Mouse (Mus musculus) spleen, postnatal 0 days (tissue): ENCODE measurements around the gene Socs4. TPM values are rescaled to one million over a fixed set of nuclear protein-coding genes. Genes with fewer than 3 reads are reported as not detected.

Experiments
- polyA plus RNA-seq: library from polyadenylated mRNA; unstranded; fragments of >200 nt; fragmentation: Nextera tagmentation; extraction: Ambion mirVana; gene quantifications from 2 replicates; pipeline ENCODE4 v1.2.1, GENCODE M21; 2015

Gene Socs4
- polyA plus RNA-seq, result 3.2 and 3.6 TPM in 2 replicates

DNA sequence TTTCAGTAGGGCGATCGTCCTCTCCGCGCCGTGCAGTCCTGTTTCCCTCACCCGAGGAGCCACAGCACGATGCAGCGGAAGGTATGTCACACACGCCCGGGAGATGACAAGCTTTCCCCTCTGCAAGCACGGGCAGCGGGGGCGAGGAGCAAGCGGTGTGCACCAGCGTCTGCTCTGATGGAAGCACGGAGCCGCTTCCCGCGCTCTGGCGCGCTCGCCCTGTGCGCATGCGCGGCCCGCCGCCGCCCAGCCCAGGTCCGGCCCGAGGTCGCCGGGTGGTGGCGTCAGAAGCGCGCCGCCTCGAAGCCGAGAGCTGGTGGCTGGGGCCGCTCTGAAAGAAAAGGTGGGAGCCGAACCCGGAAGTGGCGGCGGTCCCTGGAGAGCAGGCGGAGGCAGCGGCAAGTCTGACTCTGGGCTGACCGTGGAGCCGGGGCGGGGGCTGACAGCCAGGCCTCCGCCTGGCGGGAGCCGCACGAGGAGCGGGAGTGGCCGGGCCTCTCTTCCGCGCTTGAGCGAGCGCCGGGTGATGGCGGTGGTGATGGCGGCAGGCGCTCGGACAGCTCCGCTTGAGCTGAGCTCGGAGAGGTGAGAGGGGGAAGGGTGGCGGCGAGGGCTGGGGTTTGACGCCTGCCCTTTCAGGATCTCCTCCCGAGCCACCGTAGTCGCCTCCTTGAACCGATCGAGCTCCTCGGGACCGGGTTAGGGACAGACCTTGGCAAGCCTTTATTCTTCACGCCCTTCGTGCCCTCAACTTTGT, at the start of gene Socs4, which contains the start of gene Wdhd1:
Gene Socs4, plus strand, starts transcription at position 295 of the 757 bp plus-strand sequence.
Gene Wdhd1, minus strand, starts transcription at position 221 of the 757 bp plus-strand sequence.

DNA sequence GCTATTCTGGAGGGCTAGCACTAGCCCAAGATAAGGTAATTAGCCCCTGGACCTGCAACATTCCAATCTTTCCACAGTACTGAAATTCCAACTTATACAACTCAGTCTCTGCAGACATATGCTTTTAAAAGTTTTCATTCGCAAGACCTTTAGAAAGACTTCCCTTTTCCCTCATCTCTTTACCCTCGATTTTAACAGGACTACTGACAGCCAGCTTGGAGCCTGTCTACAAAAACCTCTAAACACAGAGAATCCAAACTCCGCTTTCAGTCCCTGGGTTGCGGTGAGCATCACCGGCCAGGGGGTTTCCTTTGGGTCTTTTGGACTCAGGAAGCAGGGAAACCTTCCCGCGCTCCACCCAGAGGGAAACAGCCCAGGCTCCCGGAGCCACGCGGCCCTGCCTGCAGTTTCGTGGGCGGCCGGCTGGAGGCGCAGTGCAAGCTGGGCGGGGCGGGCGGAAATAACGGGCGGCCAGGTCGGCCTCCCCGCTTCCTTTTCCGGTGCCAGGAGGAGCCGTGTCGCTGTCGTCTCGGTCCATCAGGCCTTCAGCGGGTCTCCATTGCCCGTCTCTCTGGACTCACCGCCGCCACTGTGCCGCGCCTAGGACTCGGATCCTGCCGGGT, 21.2 kb downstream of the Socs4 start, which contains the start of gene Mapk1ip1l:
Gene Mapk1ip1l, plus strand, starts transcription at position 482 of the 623 bp plus-strand sequence.

Other genes starting within 250 kb of the Socs4 start
- gene Gch1, start 87.5 kb upstream of the Socs4 start, polyA plus RNA-seq, result 5.5 and 6.4 TPM in 2 replicates
- 45.0 and 49.7 TPM in 2 replicates for gene Wdhd1, start 74 bp upstream of the Socs4 start, polyA plus RNA-seq
- gene Mapk1ip1l, start 21.3 kb downstream of the Socs4 start, polyA plus RNA-seq, result 25.8 TPM in 2 replicates
- 88.1 and 122 TPM in 2 replicates for gene Lgals3, start 90.8 kb downstream of the Socs4 start, polyA plus RNA-seq
- 52.8 and 61.3 TPM in 2 replicates for gene Dlgap5, start 141.5 kb downstream of the Socs4 start, polyA plus RNA-seq
- 31.1 and 36.4 TPM in 2 replicates for gene Fbxo34, start 173.5 kb downstream of the Socs4 start, polyA plus RNA-seq